ENCODE assay signal across 17 mouse cellular contexts in the genomic region with DNA sequence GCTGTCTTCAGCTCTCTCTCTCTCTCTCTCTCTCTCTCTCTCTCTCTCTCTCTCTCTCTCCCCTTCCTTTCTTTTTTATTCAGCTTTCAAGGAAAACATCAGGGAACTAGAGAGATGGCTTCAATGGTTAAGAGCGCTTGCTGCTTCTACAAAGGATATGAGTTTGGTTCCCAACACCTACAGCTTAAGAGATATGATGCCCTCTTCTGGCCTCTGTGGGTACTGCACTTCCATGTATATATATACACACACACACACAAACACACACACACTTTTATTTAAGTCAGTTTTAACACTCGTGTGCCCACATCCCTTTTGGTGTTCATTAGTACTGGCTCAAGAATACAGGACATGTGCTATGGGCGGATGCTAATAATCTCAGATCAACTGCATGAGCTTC.
A peak's percentile ranks its signal among the peaks of the same experiment; 100 is the strongest.
DNase-seq lines count a peak whose midpoint lies in the region; ATAC-seq and TF ChIP-seq lines count a peak whose summit lies in the region.
"Had no signal": no experiment of that assay in that cellular context is flagged by ENCODE, and none has a peak within 500 bp of the region (broad histone marks: within the 10 kb centered on the region; RNA-seq: fewer than 3 reads in every experiment).

No protein-coding gene starts in this region.

- no peaks in the 10 kb centered on the region for H3K4me1 ChIP-seq in intestine, postnatal 0 days (replicated peaks; ENCODE audit: control insufficient read depth, insufficient read depth, low read length)
- no peaks in the 10 kb centered on the region for H3K4me1 ChIP-seq in intestine, embryonic 15.5 days (replicated peaks)
- H3K4me1 ChIP-seq: forebrain, embryonic 12.5 days; hindbrain, embryonic 15.5 days; neural tube, embryonic 13.5 days; stomach, embryonic 15.5 days had no signal

- no peak overlapping the region for H3K9ac ChIP-seq in intestine, postnatal 0 days (ENCODE audit: low read depth, low read length)
- H3K9ac ChIP-seq in intestine, embryonic 15.5 days, result no peak overlapping the region
- H3K9ac ChIP-seq: forebrain, embryonic 12.5 days; hindbrain, embryonic 15.5 days; kidney, embryonic 15.5 days; neural tube, embryonic 13.5 days; stomach, embryonic 15.5 days had no signal

- H3K27me3 ChIP-seq in intestine, postnatal 0 days (replicated peaks; ENCODE audit: control insufficient read depth, insufficient read depth, low read length), result no peaks in the 10 kb centered on the region
- no peaks in the 10 kb centered on the region for H3K27me3 ChIP-seq in intestine, embryonic 15.5 days (replicated peaks)
- H3K27me3 ChIP-seq: embryonic facial prominence, embryonic 13.5 days; forebrain, embryonic 12.5 days; hindbrain, embryonic 15.5 days; kidney, embryonic 15.5 days; neural tube, embryonic 13.5 days; stomach, embryonic 15.5 days had no signal

- no peaks in the 10 kb centered on the region for H3K36me3 ChIP-seq in intestine, postnatal 0 days (ENCODE audit: control insufficient read depth, insufficient read depth)
- H3K36me3 ChIP-seq in intestine, embryonic 15.5 days, result no peaks in the 10 kb centered on the region
- H3K36me3 ChIP-seq: embryonic facial prominence, embryonic 13.5 days; forebrain, embryonic 12.5 days; hindbrain, embryonic 15.5 days; kidney, embryonic 15.5 days; neural tube, embryonic 13.5 days; stomach, embryonic 15.5 days had no signal

- DNase-seq in right cerebral cortex, postnatal 4 days, result peak; percentile 49
- no peak for DNase-seq in right cerebral cortex, postnatal 14 days
- peak; percentile 66 for DNase-seq in R1 (ENCODE audit: low read depth, low spot score)
- no peak for DNase-seq in frontal cortex, postnatal 10 days (ENCODE audit: low spot score in 2 of 2)
- no peak for DNase-seq in thymus, postnatal 10 days (ENCODE audit: low spot score in 2 of 2)
- DNase-seq: adrenal gland, adult 8-10 months; cerebellum, adult 2 months; heart, postnatal 10 days; thymus, postnatal 36 days had no signal

- 95% methylated on average over 3 of the region's 3 CpGs for WGBS in intestine, postnatal 0 days
- whole genome bisulfite sequencing in intestine, embryonic 15.5 days, result 97% methylated on average over 3 of the region's 3 CpGs

- TF ChIP-seq CTCF in intestine, postnatal 0 days (IDR thresholded peaks at IDR 0.05; ENCODE audit: low read depth), result peak; percentile 45

- no peaks in the 10 kb centered on the region for H3K9me3 ChIP-seq in intestine, postnatal 0 days (ENCODE audit: control insufficient read depth)
- H3K9me3 ChIP-seq in intestine, embryonic 15.5 days, result no peaks in the 10 kb centered on the region
- H3K9me3 ChIP-seq: embryonic facial prominence, embryonic 13.5 days; hindbrain, embryonic 15.5 days; stomach, embryonic 15.5 days had no signal

- H3K27ac ChIP-seq in intestine, postnatal 0 days (ENCODE audit: low read depth, low read length), result no peak overlapping the region
- no peak overlapping the region for H3K27ac ChIP-seq in intestine, embryonic 15.5 days
- H3K27ac ChIP-seq: embryonic facial prominence, embryonic 13.5 days; forebrain, embryonic 12.5 days; hindbrain, embryonic 15.5 days; kidney, embryonic 15.5 days; neural tube, embryonic 13.5 days; stomach, embryonic 15.5 days had no signal

- no peak overlapping the region for H3K4me3 ChIP-seq in intestine, postnatal 0 days (ENCODE audit: low read depth, low read length)
- no peak overlapping the region for H3K4me3 ChIP-seq in intestine, embryonic 15.5 days (replicated peaks)
- H3K4me3 ChIP-seq: embryonic facial prominence, embryonic 13.5 days; forebrain, embryonic 12.5 days; hindbrain, embryonic 15.5 days; kidney, embryonic 15.5 days; neural tube, embryonic 13.5 days; stomach, embryonic 15.5 days had no signal

- no peak overlapping the region for H3K4me2 ChIP-seq in intestine, postnatal 0 days (replicated peaks; ENCODE audit: low read depth)
- no peak overlapping the region for H3K4me2 ChIP-seq in intestine, embryonic 15.5 days (replicated peaks)
- H3K4me2 ChIP-seq: embryonic facial prominence, embryonic 13.5 days; forebrain, embryonic 12.5 days; hindbrain, embryonic 15.5 days; kidney, embryonic 15.5 days; neural tube, embryonic 13.5 days; stomach, embryonic 15.5 days had no signal

- no peak for ATAC-seq in intestine, postnatal 0 days
- no peak for ATAC-seq in intestine, embryonic 15.5 days

Comparison
In these comparisons a context has a peak if more than half of its experiments do, and no peak if none do; other contexts are left out.
1. DNase-seq: peak in right cerebral cortex, postnatal 4 days (single experiment) and R1 (single experiment); none in right cerebral cortex, postnatal 14 days (single experiment), frontal cortex, postnatal 10 days (0 of 2) and thymus, postnatal 10 days (0 of 2).